Mouse (Mus musculus) embryonic facial prominence, embryonic 11.5 days (tissue): ENCODE measurements at regions not wholly inside any gene's neighbourhood (a gene's known extent, or its start where the extent isn't known, plus 50 kb on each side); places are given as distances from the start of the nearest gene placed in this dataset.

Experiments used
- ATAC-seq: fragments of 200-750 bp; cut with Nextera tagmentation; replicated peaks from 2 replicates; pipeline ENCODE4 v1.8.0; 2017; ENCODE audit warnings: low read depth; ENCODE audit not compliant: insufficient number of reproducible peaks, low FRiP score, low TSS enrichment
- DNase-seq: peaks from one replicate; pipeline ENCODE4 v3.0.0-alpha.2; 2015; ENCODE audit warnings: low spot score
- H3K27ac ChIP-seq: fragments of 300-500 bp; sonication (generic); replicated peaks from 2 replicates; pipeline ENCODE4 v1.5.1; 2014; ENCODE audit warnings: mild to moderate bottlenecking, low read depth, low read length, control low read depth
- H3K27me3 ChIP-seq: fragments of 300-500 bp; sonication (generic); 2 replicates; pipeline ENCODE4 v1.6.1; 2014; ENCODE audit warnings: mild to moderate bottlenecking, low read length, moderate library complexity, mixed read lengths; ENCODE audit not compliant: control insufficient read depth, insufficient read depth
- H3K36me3 ChIP-seq: fragments of 300-500 bp; sonication (generic); replicated peaks from 2 replicates; pipeline ENCODE4 v1.6.1; 2014; ENCODE audit warnings: low read depth, mild to moderate bottlenecking, low read length, moderate library complexity, mixed read lengths; ENCODE audit not compliant: control insufficient read depth, insufficient read depth
- H3K4me1 ChIP-seq: fragments of 300-500 bp; sonication (generic); 2 replicates; pipeline ENCODE4 v1.6.1; 2014; ENCODE audit warnings: low read length, mixed read lengths; ENCODE audit not compliant: control insufficient read depth, insufficient read depth
- H3K4me2 ChIP-seq: fragments of 300-500 bp; sonication (generic); 2 replicates; pipeline ENCODE4 v1.6.1; 2014; ENCODE audit warnings: low read depth, mild to moderate bottlenecking, control low read depth, low read length, moderate library complexity
- H3K4me3 ChIP-seq: fragments of 300-500 bp; sonication (generic); 2 replicates; pipeline ENCODE4 v1.5.1; 2014; ENCODE audit warnings: low read depth, low read length, control low read depth
- H3K9ac ChIP-seq: fragments of 300-500 bp; sonication (generic); replicated peaks from 2 replicates; pipeline ENCODE4 v1.6.1; 2014; ENCODE audit warnings: mild to moderate bottlenecking, control low read depth, low read length
- H3K9me3 ChIP-seq: fragments of 300-500 bp; sonication (generic); replicated peaks from 2 replicates; pipeline ENCODE4 v1.6.1; 2016; ENCODE audit warnings: mild to moderate bottlenecking, low read length, inconsistent platforms, mixed read lengths; ENCODE audit not compliant: control insufficient read depth
- WGBS: fragments of 180-500 bp; shearing (Covaris S2); extraction: QIAGEN DNeasy Blood & Tissue Kit; methylation state at CpG from one replicate; pipeline ENCODE4 v1.1.7; 2014; 5-methylcytosine and 5-hydroxymethylcytosine counted together

DNA sequence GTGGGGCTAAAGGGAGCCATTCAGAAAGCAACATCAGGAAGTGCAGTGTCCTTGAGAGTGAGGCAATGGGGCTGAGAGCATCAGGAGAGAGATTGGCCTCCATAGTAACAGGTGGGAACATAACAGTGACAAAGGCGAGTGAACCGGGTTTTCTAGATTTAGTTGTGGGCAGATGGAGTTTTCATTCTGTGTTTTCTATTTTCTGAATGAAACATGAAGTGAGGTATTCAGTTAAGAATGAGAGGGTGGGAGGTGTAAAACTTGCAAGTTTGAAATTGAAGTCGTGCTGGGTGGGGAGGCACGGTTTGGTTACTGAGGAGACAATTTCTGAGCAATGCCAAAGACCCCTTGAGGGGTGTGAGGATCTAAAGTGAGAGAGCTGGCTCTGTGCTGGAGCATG is 893.3 kb downstream of the Diaph3 start:
- 82% methylated on average over 4 of the region's 4 CpGs for WGBS
- Histone ChIP-seq H3K27ac (no peak overlapping the region), H3K4me3 (no peak overlapping the region), H3K27me3 (no peaks in the 10 kb centered on the region), H3K36me3 (no peaks in the 10 kb centered on the region), H3K9me3 (no peaks in the 10 kb centered on the region), H3K4me2 (no peak overlapping the region), H3K4me1 (no peaks in the 10 kb centered on the region), H3K9ac (no peak overlapping the region)
- no peak for DNase-seq
- no peak for ATAC-seq

DNA sequence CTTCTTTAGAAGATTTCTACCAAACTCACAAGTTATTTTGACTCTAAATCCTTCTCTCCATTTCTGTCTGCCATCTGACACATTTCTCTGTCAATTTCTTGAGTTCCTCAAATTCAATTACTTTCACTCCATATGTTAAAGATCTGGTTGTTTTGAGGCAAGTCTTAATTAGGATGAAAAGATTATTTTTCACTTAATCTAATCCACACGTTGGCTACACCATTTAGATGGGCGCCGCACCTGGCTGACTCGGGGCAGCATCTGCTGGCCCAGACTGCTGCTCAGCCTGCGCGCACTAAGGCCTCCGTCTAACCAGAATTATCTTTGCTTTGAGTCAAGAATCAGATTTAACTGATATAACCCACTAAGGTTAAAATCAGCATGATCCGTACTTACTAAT is 894.3 kb downstream of the Diaph3 start:
- H3K27me3 ChIP-seq = no peaks in the 10 kb centered on the region
- no peaks in the 10 kb centered on the region for H3K9me3 ChIP-seq
- H3K27ac ChIP-seq = no peak overlapping the region
- no peak overlapping the region for H3K4me2 ChIP-seq
- H3K36me3 ChIP-seq = no peaks in the 10 kb centered on the region
- H3K9ac ChIP-seq = no peak overlapping the region
- DNase-seq (no peak), ATAC-seq (no peak)
- 78% methylated on average over 8 of the region's 8 CpGs for WGBS
- H3K4me1 ChIP-seq = no peaks in the 10 kb centered on the region
- H3K4me3 ChIP-seq = no peak overlapping the region

DNA sequence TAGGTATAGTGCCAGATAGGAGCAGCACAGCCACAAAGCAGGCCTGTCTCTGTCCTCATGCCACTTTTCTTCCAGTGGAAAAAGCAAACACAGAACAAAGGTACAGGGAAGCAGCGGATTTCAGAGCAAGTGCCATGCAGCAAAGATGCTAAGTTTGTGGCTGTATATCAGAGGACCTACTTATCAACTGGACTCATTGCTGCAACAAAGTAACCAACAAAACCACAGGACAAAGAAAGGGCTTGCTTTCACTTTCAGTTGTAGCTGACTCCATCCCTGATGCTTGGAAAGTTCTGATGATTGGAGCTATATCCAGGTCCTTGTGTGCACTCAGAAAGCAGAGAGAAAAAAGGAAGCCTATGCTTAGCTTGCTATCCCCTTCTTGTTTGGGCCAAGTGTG is 897.4 kb downstream of the Diaph3 start:
- no peaks in the 10 kb centered on the region for H3K36me3 ChIP-seq
- no peaks in the 10 kb centered on the region for H3K4me1 ChIP-seq
- no peak for DNase-seq
- H3K4me2 ChIP-seq = no peak overlapping the region
- 87% methylated on average over 1 of the region's 1 CpGs for WGBS
- no peaks in the 10 kb centered on the region for H3K9me3 ChIP-seq
- ATAC-seq = no peak
- no peak overlapping the region for H3K9ac ChIP-seq
- no peak overlapping the region for H3K27ac ChIP-seq
- no peak overlapping the region for H3K4me3 ChIP-seq
- no peaks in the 10 kb centered on the region for H3K27me3 ChIP-seq

DNA sequence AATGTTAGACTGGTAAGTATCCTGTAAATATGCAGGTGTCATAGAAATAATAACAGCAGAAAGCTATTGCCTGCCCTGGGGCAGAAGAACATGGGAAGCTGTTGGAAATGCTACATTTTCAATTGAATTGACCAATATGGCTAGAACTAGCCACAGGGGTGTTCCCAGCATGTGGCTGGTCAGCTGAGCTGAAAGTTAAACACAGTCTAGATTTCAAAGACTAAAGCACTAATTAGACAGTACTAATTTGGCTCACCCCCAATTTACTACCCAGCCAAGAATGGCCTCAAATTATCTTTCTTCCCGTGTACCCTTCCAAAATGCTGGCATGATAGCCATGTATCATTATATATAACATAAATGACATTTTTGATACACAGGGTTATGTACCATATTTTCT is 898.2 kb downstream of the Diaph3 start:
- H3K9ac ChIP-seq = no peak overlapping the region
- 63% methylated on average over 1 of the region's 1 CpGs for WGBS
- no peak overlapping the region for H3K27ac ChIP-seq
- H3K4me2 ChIP-seq = no peak overlapping the region
- H3K9me3 ChIP-seq = no peaks in the 10 kb centered on the region
- no peaks in the 10 kb centered on the region for H3K36me3 ChIP-seq
- DNase-seq = no peak
- H3K4me3 ChIP-seq = no peak overlapping the region
- H3K27me3 ChIP-seq = no peaks in the 10 kb centered on the region
- H3K4me1 ChIP-seq = no peaks in the 10 kb centered on the region
- no peak for ATAC-seq

DNA sequence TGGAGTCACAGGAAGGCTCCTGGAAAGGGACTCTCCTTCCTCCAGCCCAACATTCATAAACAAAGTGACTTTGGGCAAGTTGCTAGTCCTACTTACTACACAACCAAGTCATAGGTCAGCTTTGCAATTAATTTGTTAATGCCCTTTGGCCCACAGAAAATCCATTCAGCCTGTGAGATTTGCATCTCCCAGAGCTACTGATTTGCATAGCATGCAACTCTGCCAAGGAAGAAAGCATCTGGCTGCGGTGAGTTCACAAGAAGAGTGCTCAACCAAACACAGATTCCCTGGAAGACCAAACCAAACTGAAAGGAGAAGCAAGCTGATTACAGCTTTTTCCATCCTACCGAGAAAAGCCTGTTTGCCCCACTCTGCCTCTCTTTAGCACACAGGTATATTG is 901.9 kb downstream of the Diaph3 start:
- Histone ChIP-seq H3K4me1 (no peaks in the 10 kb centered on the region), H3K9me3 (no peaks in the 10 kb centered on the region), H3K36me3 (no peaks in the 10 kb centered on the region), H3K27me3 (no peaks in the 10 kb centered on the region), H3K9ac (no peak overlapping the region), H3K4me3 (no peak overlapping the region), H3K4me2 (no peak overlapping the region), H3K27ac (no peak overlapping the region)
- DNase-seq (no peak), ATAC-seq (no peak)
- 33% methylated on average over 2 of the region's 2 CpGs for WGBS

DNA sequence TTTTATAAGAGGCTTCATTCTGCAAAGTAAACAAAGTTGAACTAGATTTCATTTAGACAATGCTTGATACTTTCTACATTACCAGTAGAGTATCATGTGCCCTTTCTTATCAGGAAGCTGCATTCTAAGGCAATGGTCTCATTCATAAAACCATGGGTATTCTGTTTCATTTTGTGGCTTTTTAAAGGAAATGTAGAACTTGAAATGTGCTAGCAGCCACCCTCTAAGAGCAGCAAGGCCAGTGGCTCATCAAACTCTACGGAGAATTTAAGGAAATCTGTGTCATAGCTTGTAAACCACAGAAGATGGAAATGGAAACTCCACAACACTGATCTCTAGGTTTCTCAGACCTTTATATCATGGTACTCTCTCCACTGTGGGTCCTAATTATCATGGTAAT is 907.7 kb downstream of the Diaph3 start:
- no peak overlapping the region for H3K27ac ChIP-seq
- DNase-seq (no peak), ATAC-seq (no peak)
- 81% methylated on average over 1 of the region's 1 CpGs for WGBS
- H3K9me3 ChIP-seq = no peaks in the 10 kb centered on the region
- H3K4me2 ChIP-seq = no peak overlapping the region
- H3K36me3 ChIP-seq = no peaks in the 10 kb centered on the region
- no peak overlapping the region for H3K9ac ChIP-seq
- H3K4me1 ChIP-seq = no peaks in the 10 kb centered on the region
- H3K27me3 ChIP-seq = no peaks in the 10 kb centered on the region
- H3K4me3 ChIP-seq = no peak overlapping the region

DNA sequence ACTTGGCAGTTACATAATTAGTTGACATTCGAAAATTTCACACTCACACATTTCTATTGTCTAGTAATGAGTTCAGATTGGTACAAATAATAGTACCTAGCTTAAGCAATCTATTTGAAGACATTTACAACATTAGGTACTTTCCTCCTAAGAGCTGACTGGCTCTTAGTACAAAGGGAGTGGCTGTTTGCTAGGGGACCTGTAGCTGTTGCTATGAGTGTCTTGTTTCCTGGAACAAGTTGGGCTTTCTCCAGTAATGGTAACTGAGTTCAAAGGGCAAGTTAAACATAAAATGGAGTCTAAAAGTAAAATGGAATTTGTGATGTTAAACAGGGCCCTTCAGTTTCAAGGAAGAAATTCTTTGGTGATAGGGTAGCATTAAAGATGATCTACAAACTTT is 910.4 kb downstream of the Diaph3 start:
- 65% methylated on average over 1 of the region's 1 CpGs for WGBS
- Histone ChIP-seq H3K9me3 (no peaks in the 10 kb centered on the region), H3K27me3 (no peaks in the 10 kb centered on the region), H3K27ac (no peak overlapping the region), H3K9ac (no peak overlapping the region), H3K4me1 (no peaks in the 10 kb centered on the region), H3K36me3 (no peaks in the 10 kb centered on the region), H3K4me2 (no peak overlapping the region), H3K4me3 (no peak overlapping the region)
- DNase-seq = no peak
- ATAC-seq = no peak

DNA sequence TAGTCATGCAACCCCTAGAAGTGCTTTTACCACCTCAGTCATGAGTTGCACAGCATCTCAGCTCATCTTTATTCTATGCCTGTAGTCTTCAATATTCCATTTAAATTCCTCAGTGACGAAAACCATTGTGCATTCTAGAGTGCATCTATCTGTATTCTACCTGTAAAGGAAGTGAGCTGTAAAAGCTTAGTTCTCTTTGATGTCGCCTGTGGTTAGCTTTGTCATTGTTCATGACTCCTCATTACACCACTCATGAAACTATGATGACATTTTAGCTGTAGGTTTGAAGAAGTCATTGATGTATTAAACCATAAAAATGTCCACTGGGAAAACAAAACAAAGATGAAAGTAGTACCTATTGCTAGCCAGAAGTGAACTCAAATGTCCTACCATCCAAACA is 911.3 kb downstream of the Diaph3 start:
- ATAC-seq = no peak
- Histone ChIP-seq H3K9me3 (no peaks in the 10 kb centered on the region), H3K27me3 (no peaks in the 10 kb centered on the region), H3K9ac (no peak overlapping the region), H3K4me3 (no peak overlapping the region), H3K4me2 (no peak overlapping the region), H3K27ac (no peak overlapping the region), H3K4me1 (no peaks in the 10 kb centered on the region), H3K36me3 (no peaks in the 10 kb centered on the region)
- no peak for DNase-seq
- WGBS = 86% methylated on average over 2 of the region's 2 CpGs

DNA sequence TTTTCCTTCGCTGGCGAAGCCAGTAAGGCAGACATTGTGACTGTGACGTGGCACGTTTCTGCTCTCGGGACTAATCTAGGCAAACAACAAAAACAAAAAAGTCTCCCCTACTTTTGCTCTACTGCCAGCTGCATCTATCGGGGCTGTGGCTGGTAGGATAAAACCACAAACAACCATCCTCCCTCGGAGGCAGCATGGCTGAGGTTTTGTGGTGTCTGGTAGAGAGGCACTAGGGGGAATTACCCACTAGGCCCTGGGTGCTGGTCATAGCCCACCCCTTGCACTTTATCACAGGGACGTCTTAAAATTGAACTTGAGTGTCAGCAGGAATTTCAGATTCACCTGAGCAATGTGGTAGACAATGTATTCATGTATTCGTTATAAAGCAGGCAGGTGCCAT is 925.3 kb downstream of the Diaph3 start:
- Histone ChIP-seq H3K36me3 (no peaks in the 10 kb centered on the region), H3K4me1 (no peaks in the 10 kb centered on the region), H3K4me2 (no peak overlapping the region), H3K27ac (no peak overlapping the region), H3K9ac (no peak overlapping the region), H3K4me3 (no peak overlapping the region), H3K9me3 (no peaks in the 10 kb centered on the region), H3K27me3 (no peaks in the 10 kb centered on the region)
- no peak for DNase-seq
- 84% methylated on average over 9 of the region's 9 CpGs for WGBS
- no peak for ATAC-seq
